Mouse (Mus musculus) megakaryocyte, embryonic 14.5 days (primary cell): ENCODE data around the gene Agpat2. TPM values are rescaled to one million over a fixed set of nuclear protein-coding genes. Genes with fewer than 3 reads are reported as not detected.

Source experiments
- H3K27me3 ChIP-seq: replicated peaks from 2 replicates; pipeline ENCODE3; 2012; ENCODE audit warnings: inconsistent platforms
- H3K36me3 ChIP-seq: replicated peaks from 2 replicates; pipeline ENCODE3; 2012; ENCODE audit warnings: low read length, inconsistent platforms, mixed read lengths
- H3K4me1 ChIP-seq: 2 replicates; pipeline ENCODE4 v1.6.1; 2012; ENCODE audit warnings: inconsistent platforms
- H3K4me3 ChIP-seq: replicated peaks from 2 replicates; pipeline ENCODE3; 2012; ENCODE audit warnings: moderate library complexity, mild to moderate bottlenecking, inconsistent platforms
- H3K9me3 ChIP-seq: 2 replicates; pipeline ENCODE4 v1.6.1; 2012; ENCODE audit warnings: inconsistent platforms
- FLI1 ChIP-seq: IDR thresholded peaks from 2 replicates; pipeline ENCODE4 v1.6.1; 2012; ENCODE audit warnings: low read length, inconsistent platforms, mixed read lengths
- GATA1 ChIP-seq: IDR thresholded peaks from 3 replicates; pipeline ENCODE4 v1.6.1; 2012; ENCODE audit warnings: mixed read lengths, low read length, inconsistent platforms, borderline replicate concordance
- polyA plus RNA-seq: library from polyadenylated mRNA; stranded (reverse); fragments of >175 nt; gene quantifications from 2 replicates; pipeline ENCODE4 v1.2.3, GENCODE M21; 2012; ENCODE audit warnings: low replicate concordance; ENCODE audit not compliant: insufficient read depth

The Agpat2 gene
- polyA plus RNA-seq, 1 experiment, result 34.1 TPM

GRCm38 (mm10) chr2:26580751-26581150 lies 23.5 kb downstream of the Agpat2 start:
- H3K4me1 ChIP-seq, result peaks cover 99% of the 10 kb centered on the region
- peaks cover 2% of the 10 kb centered on the region for H3K36me3 ChIP-seq
- no peaks in the 10 kb centered on the region for H3K9me3 ChIP-seq
- no peak for TF ChIP-seq FLI1
- peaks cover 55% of the 10 kb centered on the region for H3K27me3 ChIP-seq
- H3K4me3 ChIP-seq, result peak overlapping the region; percentile 60

GRCm38 (mm10) chr2:26579714-26580113 lies 24.5 kb downstream of the Agpat2 start, which contains the start of gene Egfl7:
Gene Egfl7, plus strand, starts transcription at chr2:26580014.
- Histone ChIP-seq H3K9me3 (no peaks in the 10 kb centered on the region), H3K36me3 (no peaks in the 10 kb centered on the region), H3K27me3 (peaks cover 47% of the 10 kb centered on the region), H3K4me1 (peaks cover 100% of the 10 kb centered on the region), H3K4me3 (peak within 1 kb of the TSS; percentile 71)
- TF ChIP-seq FLI1, result no peak
- TF ChIP-seq GATA1, result no peak

- peaks cover 37% of the 10 kb centered on the region for H3K27me3 ChIP-seq
- H3K36me3 ChIP-seq, result no peaks in the 10 kb centered on the region
- peak overlapping the region; percentile 71 for H3K4me3 ChIP-seq
- H3K9me3 ChIP-seq, result no peaks in the 10 kb centered on the region
- H3K4me1 ChIP-seq, result peaks cover 100% of the 10 kb centered on the region
- TF ChIP-seq GATA1 (no peak), FLI1 (no peak)
Observed at GRCm38 (mm10) chr2:26578369-26578768, 25.8 kb downstream of the Agpat2 start.

GRCm38 (mm10) chr2:26576462-26576861 lies 27.8 kb downstream of the Agpat2 start:
- no peaks in the 10 kb centered on the region for H3K36me3 ChIP-seq
- no peak overlapping the region for H3K4me3 ChIP-seq
- H3K9me3 ChIP-seq, result no peaks in the 10 kb centered on the region
- peaks cover 19% of the 10 kb centered on the region for H3K27me3 ChIP-seq
- H3K4me1 ChIP-seq, result peaks cover 100% of the 10 kb centered on the region
- no peak for TF ChIP-seq FLI1
- TF ChIP-seq GATA1, result no peak

GRCm38 (mm10) chr2:26575865-26576264 lies 28.4 kb downstream of the Agpat2 start:
- Histone ChIP-seq H3K36me3 (no peaks in the 10 kb centered on the region), H3K9me3 (no peaks in the 10 kb centered on the region), H3K27me3 (peaks cover 14% of the 10 kb centered on the region), H3K4me1 (peaks cover 100% of the 10 kb centered on the region), H3K4me3 (peak overlapping the region; percentile 5)
- TF ChIP-seq GATA1, result no peak
- no peak for TF ChIP-seq FLI1

GRCm38 (mm10) chr2:26575378-26575777 lies 28.8 kb downstream of the Agpat2 start:
- Histone ChIP-seq H3K36me3 (no peaks in the 10 kb centered on the region), H3K27me3 (peaks cover 11% of the 10 kb centered on the region), H3K9me3 (no peaks in the 10 kb centered on the region), H3K4me1 (peaks cover 100% of the 10 kb centered on the region), H3K4me3 (peak overlapping the region; percentile 31)
- no peak for TF ChIP-seq FLI1

- TF ChIP-seq FLI1, result no peak
- no peak for TF ChIP-seq GATA1
- Histone ChIP-seq H3K9me3 (no peaks in the 10 kb centered on the region), H3K4me1 (peaks cover 100% of the 10 kb centered on the region), H3K36me3 (no peaks in the 10 kb centered on the region), H3K27me3 (peaks cover 6% of the 10 kb centered on the region), H3K4me3 (no peak overlapping the region)
Observed at GRCm38 (mm10) chr2:26574862-26575261, 29.4 kb downstream of the Agpat2 start.

- Histone ChIP-seq H3K36me3 (no peaks in the 10 kb centered on the region), H3K4me3 (peak overlapping the region; percentile 44), H3K27me3 (peaks cover under 1% of the 10 kb centered on the region), H3K4me1 (peaks cover 100% of the 10 kb centered on the region), H3K9me3 (no peaks in the 10 kb centered on the region)
- no peak for TF ChIP-seq GATA1
- TF ChIP-seq FLI1, result no peak
Observed at GRCm38 (mm10) chr2:26573807-26574206, 30.4 kb downstream of the Agpat2 start.

GRCm38 (mm10) chr2:26573396-26573795 lies 30.8 kb downstream of the Agpat2 start:
- no peaks in the 10 kb centered on the region for H3K36me3 ChIP-seq
- peaks cover 99% of the 10 kb centered on the region for H3K4me1 ChIP-seq
- TF ChIP-seq GATA1 (no peak), FLI1 (no peak)
- no peaks in the 10 kb centered on the region for H3K9me3 ChIP-seq
- no peaks in the 10 kb centered on the region for H3K27me3 ChIP-seq
- peak overlapping the region; percentile 70 for H3K4me3 ChIP-seq

GRCm38 (mm10) chr2:26571826-26572225 lies 32.4 kb downstream of the Agpat2 start:
- Histone ChIP-seq H3K36me3 (no peaks in the 10 kb centered on the region), H3K4me3 (peak overlapping the region; percentile 84), H3K27me3 (no peaks in the 10 kb centered on the region), H3K9me3 (no peaks in the 10 kb centered on the region), H3K4me1 (peaks cover 88% of the 10 kb centered on the region)
- TF ChIP-seq GATA1 (peak; percentile 79; the same call in 2 of the 3 replicates), FLI1 (0 out of 2 replicates have a peak, but pooled peaks have one; percentile 24)

- TF ChIP-seq GATA1, result no peak
- no peak for TF ChIP-seq FLI1
- no peaks in the 10 kb centered on the region for H3K9me3 ChIP-seq
- H3K4me1 ChIP-seq, result peaks cover 87% of the 10 kb centered on the region
- H3K27me3 ChIP-seq, result no peaks in the 10 kb centered on the region
- H3K36me3 ChIP-seq, result no peaks in the 10 kb centered on the region
- peak overlapping the region; percentile 84 for H3K4me3 ChIP-seq
Observed at GRCm38 (mm10) chr2:26571400-26571799, 32.8 kb downstream of the Agpat2 start.
